Mouse (Mus musculus) thymus, postnatal 4 days (tissue): ENCODE measurements around the gene Mob1b.

Source experiments
- DNase-seq: peaks from one replicate; pipeline ENCODE4 v3.0.0; 2021

Gene Mob1b

DNA sequence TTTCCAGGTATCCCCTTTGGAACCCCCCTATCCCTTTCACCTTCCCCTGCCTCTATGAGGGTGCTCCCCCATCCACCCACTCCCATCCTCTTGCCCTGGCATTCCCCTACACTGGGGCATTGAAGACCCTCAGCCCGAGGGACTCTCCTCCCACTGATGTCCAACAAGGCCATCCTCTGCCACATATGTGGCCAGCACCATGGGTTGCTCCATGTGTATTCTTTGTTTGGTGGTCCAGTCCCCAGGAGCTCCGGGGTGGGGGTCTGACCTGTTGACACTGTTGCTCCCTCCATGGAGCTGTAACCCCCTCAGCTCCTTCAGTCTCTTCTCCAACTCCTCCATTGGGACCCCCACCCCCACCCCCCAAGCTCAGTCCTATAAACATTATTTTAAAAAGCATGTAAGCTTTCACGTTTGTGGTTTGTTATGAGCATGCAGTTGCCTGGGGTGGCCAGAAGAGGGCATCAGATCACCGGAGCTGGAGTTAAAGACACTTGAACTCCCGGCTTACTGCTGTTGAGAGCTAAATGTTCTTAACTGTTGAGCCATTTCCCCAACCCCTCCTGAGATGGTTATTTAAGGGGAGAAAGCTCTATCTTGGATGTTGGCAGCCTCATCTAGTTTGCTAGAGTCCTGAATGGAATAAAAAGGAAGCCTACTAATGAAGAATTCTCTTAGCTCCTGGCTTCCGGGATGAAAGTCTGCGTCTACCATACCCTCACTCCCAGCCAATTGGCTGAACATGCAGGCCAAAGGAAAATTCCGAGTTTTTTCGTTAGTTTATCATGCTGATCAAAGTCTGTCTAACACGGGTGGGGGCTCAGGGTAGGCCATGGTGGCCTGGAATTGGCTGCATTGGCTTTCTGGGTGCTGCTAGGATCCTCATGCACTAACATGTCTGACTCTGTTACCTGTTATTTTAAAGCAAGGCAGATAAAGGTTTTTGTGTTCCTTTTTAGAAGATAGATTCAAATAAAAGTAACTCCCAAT is 70.9 kb downstream of the Mob1b start:
- peak; percentile 65 for DNase-seq

DNA sequence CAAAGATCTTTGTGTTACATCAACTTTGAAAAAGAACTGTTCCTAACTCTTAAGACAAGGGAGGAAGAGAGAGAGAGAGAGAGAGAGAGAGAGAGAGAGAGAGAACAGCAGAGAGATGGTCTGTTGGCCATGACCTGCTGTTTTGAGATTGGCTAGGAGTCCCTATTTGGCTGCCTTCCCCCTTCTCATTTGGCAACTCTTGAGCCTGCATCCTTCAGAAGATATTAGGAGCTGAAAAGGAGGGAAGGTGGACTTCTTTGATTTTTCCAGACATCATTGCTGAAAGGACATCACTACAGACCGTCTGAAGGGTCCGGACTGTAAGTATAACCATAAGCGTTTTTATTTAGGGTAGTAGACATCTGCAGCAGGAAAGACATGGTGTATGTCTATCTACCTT is 73.0 kb downstream of the Mob1b start:
- no peak for DNase-seq

DNA sequence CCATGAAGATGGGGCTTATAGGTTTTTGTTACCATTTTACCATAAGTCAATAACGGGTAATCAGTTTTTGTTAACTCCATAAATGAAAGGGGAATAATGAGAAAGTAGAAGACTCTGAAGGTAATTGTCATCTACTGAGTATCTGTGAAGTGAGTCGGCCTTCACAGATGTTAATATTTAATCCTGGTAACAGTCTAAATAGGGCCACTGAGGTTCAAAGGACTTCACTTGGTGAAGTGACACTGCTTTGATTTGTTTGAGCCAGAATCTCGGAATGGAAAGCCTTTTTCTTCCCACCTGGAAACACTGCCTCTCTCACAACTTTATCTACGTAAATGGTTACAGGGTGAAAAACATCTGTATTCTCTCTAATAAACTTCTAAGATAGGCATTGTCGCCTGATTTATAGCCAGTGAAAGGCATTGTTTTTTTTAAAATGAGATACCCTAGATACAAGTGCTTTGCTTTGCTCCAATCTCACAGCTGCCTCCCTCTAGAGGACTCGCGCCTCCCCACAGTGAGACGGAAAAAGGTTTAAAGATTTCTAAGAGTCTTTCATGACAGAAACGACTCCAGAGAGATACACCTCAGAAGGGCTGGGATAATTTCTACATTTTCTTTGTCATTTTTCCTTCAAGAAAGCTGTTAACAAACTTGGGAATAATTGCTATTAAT is 75.4 kb downstream of the Mob1b start:
- no peak for DNase-seq

DNA sequence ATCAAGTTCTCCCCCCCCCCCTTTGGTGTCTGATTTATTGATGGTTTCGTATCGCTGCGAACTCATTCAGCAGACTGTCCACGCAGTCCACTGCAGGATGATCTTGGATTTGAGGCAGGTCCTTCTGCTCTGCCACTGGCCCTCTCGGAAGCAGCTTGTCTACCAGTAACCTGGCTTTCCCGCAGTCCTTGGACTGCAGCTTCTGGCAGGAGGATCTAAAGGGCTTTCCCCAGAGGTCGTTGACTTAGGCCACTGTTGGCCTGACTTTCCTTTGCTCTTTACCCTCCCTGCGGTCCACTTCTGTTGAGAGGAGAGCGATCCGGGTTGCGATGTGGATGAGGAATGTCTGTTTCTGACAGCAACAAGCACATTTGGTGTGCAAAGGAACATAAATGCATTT is 75.9 kb downstream of the Mob1b start:
- no peak for DNase-seq

DNA sequence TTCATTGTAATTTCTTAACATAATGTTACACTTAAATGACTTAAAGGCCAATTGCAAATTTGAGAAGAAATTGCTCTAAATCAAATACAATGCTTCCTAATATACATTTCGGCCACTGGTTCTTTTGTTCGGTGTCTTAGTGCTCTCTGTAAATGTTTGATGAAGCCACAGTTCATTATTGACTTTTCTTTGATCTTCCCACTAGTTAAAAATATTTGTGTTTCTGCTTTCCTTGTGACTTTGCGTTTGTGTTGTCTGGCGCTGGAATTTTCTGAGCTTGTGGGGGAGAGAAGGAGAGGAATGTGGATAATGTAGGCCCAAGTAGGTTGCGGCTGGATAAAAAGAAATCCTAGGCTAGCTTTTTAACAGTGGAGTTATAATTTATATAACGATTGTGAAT is 76.5 kb downstream of the Mob1b start:
- no peak for DNase-seq

DNA sequence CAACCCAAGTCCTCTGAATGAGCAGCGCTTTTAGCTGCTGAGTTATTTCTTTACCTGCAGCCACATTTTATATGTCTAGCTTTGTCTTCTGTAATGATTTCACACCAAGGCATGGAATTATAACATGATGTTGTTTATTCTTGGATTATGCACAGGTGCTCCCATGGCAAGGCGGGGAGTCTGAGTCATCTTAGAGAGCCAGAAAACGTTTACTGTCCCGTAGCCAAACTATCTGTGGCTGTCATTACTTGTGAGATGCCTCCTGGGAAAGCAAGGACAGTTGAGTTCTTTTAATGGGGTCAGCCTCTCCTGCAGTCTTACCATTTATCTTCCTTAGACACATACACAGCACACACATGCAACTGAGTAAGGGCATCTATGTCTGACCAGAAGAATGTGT is 85.0 kb downstream of the Mob1b start:
- DNase-seq, result no peak

DNA sequence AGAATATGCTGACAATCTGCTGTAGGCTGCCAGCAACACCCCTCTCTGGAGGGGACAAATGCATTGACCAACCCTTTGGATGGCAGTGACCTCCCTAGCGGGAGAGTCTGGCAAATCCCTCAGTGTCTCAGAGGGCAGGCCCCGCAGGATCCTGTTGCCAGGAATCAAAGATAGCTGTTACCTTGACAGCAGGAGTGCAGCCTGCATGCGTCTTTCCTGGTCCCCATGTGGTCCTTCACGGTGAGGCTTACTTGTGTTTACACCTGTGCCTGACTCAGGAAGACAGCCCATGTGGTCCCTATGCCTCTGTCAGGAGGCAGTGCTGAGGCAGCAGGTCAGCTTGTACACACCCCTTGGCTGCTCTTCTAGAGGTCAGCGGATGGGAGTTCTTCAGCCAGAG is 85.6 kb downstream of the Mob1b start:
- DNase-seq, result no peak

DNA sequence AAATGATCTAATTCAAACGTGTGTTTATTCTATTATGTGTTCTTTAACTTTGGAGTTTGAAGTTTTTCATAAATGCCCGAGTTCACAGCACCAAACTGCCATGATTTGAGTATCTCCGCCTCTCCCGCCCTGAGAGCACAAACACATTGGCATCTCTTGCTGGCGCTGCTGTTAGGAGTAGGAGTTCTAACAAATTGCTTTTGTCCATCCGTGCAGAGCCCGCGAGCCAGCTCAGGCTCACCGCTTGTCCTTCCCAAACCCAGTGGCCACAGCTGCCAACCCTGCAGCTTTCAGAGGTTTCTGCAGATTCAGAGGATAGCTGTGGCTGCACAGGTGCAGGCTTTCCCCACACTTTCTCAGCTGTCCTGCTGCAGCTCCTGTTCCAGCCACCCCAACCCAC is 86.7 kb downstream of the Mob1b start:
- no peak for DNase-seq

DNA sequence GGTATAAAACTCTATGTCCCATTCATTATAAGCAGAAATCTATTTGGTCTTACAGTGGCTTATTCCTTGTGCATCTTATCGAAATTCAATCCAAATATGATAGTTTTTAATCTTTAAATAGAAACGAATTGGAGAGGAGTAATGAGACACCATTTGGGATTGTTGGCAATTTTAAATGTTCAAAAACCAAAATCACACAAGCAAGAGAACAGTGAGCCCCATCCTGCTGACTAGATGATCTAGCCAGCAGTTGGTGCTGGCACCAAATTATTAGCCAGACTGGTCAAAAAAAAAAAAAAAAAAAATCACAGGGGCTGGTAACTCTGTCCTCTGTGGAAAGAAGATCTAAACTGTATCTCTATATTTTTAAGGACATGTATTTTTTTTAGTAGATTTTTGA is 92.5 kb downstream of the Mob1b start:
- DNase-seq, result no peak
